ENCODE assay signal across 7 mouse cellular contexts in genomic region chr12:12938361-12938760, GRCm38 (mm10). TPM values are rescaled to one million over a fixed set of nuclear protein-coding genes. Genes with fewer than 3 reads are reported as not detected.
DNase-seq lines count a peak whose midpoint lies in the region; ATAC-seq and TF ChIP-seq lines count a peak whose summit lies in the region.

No protein-coding gene starts in this region.

- H3K36me3 ChIP-seq in lung, embryonic 15.5 days, result peaks cover 13% of the 10 kb centered on the region

- ATAC-seq in frontal cortex, adult (ENCODE audit: low TSS enrichment), result peak; percentile 22
- peak; percentile 20; the same call in 1 of the 2 replicates for ATAC-seq in lung, embryonic 15.5 days (ENCODE audit: borderline replicate concordance, extremely low read depth, low FRiP score, low TSS enrichment)

- no peaks in the 10 kb centered on the region for H3K9me3 ChIP-seq in lung, embryonic 15.5 days

- TF ChIP-seq CTCF in layer of hippocampus, adult 2 months (conservative IDR thresholded peaks at IDR 0.05), result no peak

- peak overlapping the region; percentile 76 for H3K4me3 ChIP-seq in layer of hippocampus, adult 2 months
- H3K4me3 ChIP-seq in lung, embryonic 15.5 days, result peak overlapping the region; percentile 74

- H3K9ac ChIP-seq in lung, embryonic 15.5 days, result peak overlapping the region; percentile 77

- H3K4me1 ChIP-seq in lung, embryonic 15.5 days, result peaks cover 30% of the 10 kb centered on the region

- peak overlapping the region; percentile 92 for H3K27ac ChIP-seq in layer of hippocampus, adult 2 months
- H3K27ac ChIP-seq in lung, embryonic 15.5 days, result peak overlapping the region; percentile 92

- 0 out of 2 replicates have a peak, but pooled peaks cover 1% of the 10 kb centered on the region for H3K27me3 ChIP-seq in lung, embryonic 15.5 days

- peak overlapping the region; percentile 92 for H3K4me2 ChIP-seq in lung, embryonic 15.5 days

- DNase-seq in NIH3T3 (ENCODE audit: low read depth), result peak; percentile 14
- DNase-seq in brain, embryonic 18.5 days (ENCODE audit: low read depth, low spot score), result peak; percentile 66
- peak; percentile 59 to 74 for DNase-seq in heart, postnatal 36 days
- peak; percentile 39 to 66 for DNase-seq in layer of hippocampus, adult 2 months (ENCODE audit: low spot score in 2 of 2)
- DNase-seq in retina, postnatal 7 days (ENCODE audit: low read depth, low spot score), result peak; percentile 81

- 1% methylated on average over 7 of the region's 7 CpGs for WGBS in lung, embryonic 15.5 days

- intact Hi-C loops in heart, postnatal 36 days (cut with DNase I), result loop anchor here (5.0 kb wide), 1 partner anchor 256 kb away; no protein-coding TSS in a partner anchor

RNA-seq across cellular contexts. Expression of gene Mycn, which starts 3.4 kb away (rescaled TPM):
- total RNA-seq in heart, postnatal 36 days (2021), result 1 to 10 TPM; 2.9 to 3.3 TPM
- 1 to 10 TPM; 8.7 to 9.2 TPM for total RNA-seq in layer of hippocampus, adult 2 months (2021)
- 57.3 and 58.8 TPM in 2 replicates for polyA plus RNA-seq in lung, embryonic 15.5 days (2015; fragmentation: Nextera tagmentation; extraction: Ambion mirVana)

Comparison
In these comparisons a context has a peak if more than half of its experiments do, and no peak if none do; other contexts are left out.
1. Peak in every context shown above with its lines: DNase-seq, ATAC-seq, H3K4me3 ChIP-seq and H3K27ac ChIP-seq.
2. DNase-seq: peak in every context shown above with its lines; median percentile 81 in retina, postnatal 7 days; 66 in heart, postnatal 36 days; 66 in brain, embryonic 18.5 days; 52 in layer of hippocampus, adult 2 months; 14 in NIH3T3.